15 mouse cellular contexts compared by ENCODE assay signal in genomic region chr7:72738324-72738944, GRCm38 (mm10).
DNase-seq lines count a peak whose midpoint lies in the region; ATAC-seq and TF ChIP-seq lines count a peak whose summit lies in the region.
"Had no signal": no experiment of that assay in that cellular context is flagged by ENCODE, and none has a peak within 500 bp of the region (broad histone marks: within the 10 kb centered on the region; RNA-seq: fewer than 3 reads in every experiment).

No protein-coding gene starts in this region.

- no peaks in the 10 kb centered on the region for H3K36me3 ChIP-seq in kidney, embryonic 14.5 days (ENCODE audit: control insufficient read depth, insufficient read depth, low read length)
- H3K36me3 ChIP-seq in kidney, adult 2 months (ENCODE audit: control insufficient read depth, insufficient read depth, low read length) = no peaks in the 10 kb centered on the region
- H3K36me3 ChIP-seq in hindbrain, embryonic 10.5 days = no peaks in the 10 kb centered on the region
- H3K36me3 ChIP-seq in midbrain, embryonic 11.5 days (ENCODE audit: control insufficient read depth, insufficient read depth, low read length) = no peaks in the 10 kb centered on the region
- H3K36me3 ChIP-seq: lung, embryonic 15.5 days had no signal

- no peak overlapping the region for H3K4me3 ChIP-seq in kidney, embryonic 14.5 days (ENCODE audit: low read length)
- no peak overlapping the region for H3K4me3 ChIP-seq in kidney, adult 2 months (ENCODE audit: insufficient read depth, low read depth, low read length)
- H3K4me3 ChIP-seq in hindbrain, embryonic 10.5 days = no peak overlapping the region
- no peak overlapping the region for H3K4me3 ChIP-seq in midbrain, embryonic 11.5 days (ENCODE audit: low read depth, low read length)
- H3K4me3 ChIP-seq: lung, embryonic 15.5 days had no signal

- no peak for TF ChIP-seq POLR2A in kidney, adult 2 months (IDR thresholded peaks at IDR 0.05; ENCODE audit: low read depth, low read length)

- H3K9ac ChIP-seq in kidney, embryonic 14.5 days (ENCODE audit: low read depth, low read length) = no peak overlapping the region
- no peak overlapping the region for H3K9ac ChIP-seq in midbrain, embryonic 11.5 days (ENCODE audit: low read length)
- H3K9ac ChIP-seq: lung, embryonic 15.5 days had no signal

- no peak overlapping the region for H3K4me2 ChIP-seq in kidney, embryonic 14.5 days (replicated peaks; ENCODE audit: low read depth, low read length)
- H3K4me2 ChIP-seq in midbrain, embryonic 11.5 days = no peak overlapping the region
- H3K4me2 ChIP-seq: lung, embryonic 15.5 days had no signal

- no peaks in the 10 kb centered on the region for H3K9me3 ChIP-seq in kidney, embryonic 14.5 days (ENCODE audit: control insufficient read depth, low read length)
- no peaks in the 10 kb centered on the region for H3K9me3 ChIP-seq in hindbrain, embryonic 10.5 days
- H3K9me3 ChIP-seq in midbrain, embryonic 11.5 days (ENCODE audit: control insufficient read depth, low read length) = no peaks in the 10 kb centered on the region
- H3K9me3 ChIP-seq: lung, embryonic 15.5 days had no signal

- H3K4me1 ChIP-seq in kidney, embryonic 14.5 days (ENCODE audit: control insufficient read depth, insufficient read depth, low read length) = 0 out of 2 replicates have a peak, but pooled peaks cover 4% of the 10 kb centered on the region
- no peaks in the 10 kb centered on the region for H3K4me1 ChIP-seq in kidney, adult 2 months (ENCODE audit: control insufficient read depth, insufficient read depth, low read length)
- peaks cover 13% of the 10 kb centered on the region for H3K4me1 ChIP-seq in hindbrain, embryonic 10.5 days (replicated peaks)
- H3K4me1 ChIP-seq in midbrain, embryonic 11.5 days (ENCODE audit: control insufficient read depth, insufficient read depth, low read length) = peaks cover 10% of the 10 kb centered on the region
- H3K4me1 ChIP-seq: lung, embryonic 15.5 days had no signal

- WGBS in kidney, embryonic 14.5 days = 44% methylated on average over 13 of the region's 13 CpGs
- 54% methylated on average over 13 of the region's 13 CpGs for WGBS in kidney, adult 2 months
- 56% methylated on average over 13 of the region's 13 CpGs for WGBS in hindbrain, embryonic 10.5 days
- WGBS in midbrain, embryonic 11.5 days = 61% methylated on average over 13 of the region's 13 CpGs

- ATAC-seq in kidney, embryonic 14.5 days (ENCODE audit: low FRiP score, low TSS enrichment) = peak; percentile 46; the same call in 1 of the 2 replicates
- ATAC-seq in midbrain, embryonic 11.5 days (ENCODE audit: low FRiP score) = peak; percentile 75
- no peak for ATAC-seq in erythroid progenitor cell, adult 5-6 weeks (replicated peaks; ENCODE audit: low FRiP score, poor library complexity, severe bottlenecking)

- DNase-seq in kidney, adult 2 months = no peak
- DNase-seq in hindbrain, embryonic 10.5 days (ENCODE audit: low spot score) = no peak
- no peak for DNase-seq in midbrain, embryonic 11.5 days (ENCODE audit: low spot score, missing footprints)
- DNase-seq in retina, postnatal 1 day = peak; percentile 56
- DNase-seq in testis, postnatal 10 days (ENCODE audit: low spot score) = no peak
- DNase-seq in layer of hippocampus, postnatal 10 days (ENCODE audit: low spot score in 2 of 2) = no peak
- DNase-seq: adrenal gland, postnatal 14 days; B cell, adult 2 months; cerebellum, postnatal 10 days; heart, postnatal 14 days; kidney, postnatal 10 days; thymus, postnatal 25 days had no signal

- no peaks in the 10 kb centered on the region for H3K27me3 ChIP-seq in kidney, embryonic 14.5 days (ENCODE audit: control insufficient read depth, insufficient read depth, low read length)
- no peaks in the 10 kb centered on the region for H3K27me3 ChIP-seq in kidney, adult 2 months (replicated peaks; ENCODE audit: control insufficient read depth, insufficient read depth, low read length)
- no peaks in the 10 kb centered on the region for H3K27me3 ChIP-seq in hindbrain, embryonic 10.5 days (ENCODE audit: insufficient read depth, poor library complexity, severe bottlenecking)
- H3K27me3 ChIP-seq in midbrain, embryonic 11.5 days (ENCODE audit: control insufficient read depth, insufficient read depth, low read length) = peaks cover 3% of the 10 kb centered on the region; the same call in 1 of the 2 replicates
- H3K27me3 ChIP-seq: lung, embryonic 15.5 days had no signal

- no peak overlapping the region for H3K27ac ChIP-seq in kidney, embryonic 14.5 days (ENCODE audit: low read depth, low read length)
- H3K27ac ChIP-seq in kidney, adult 2 months (ENCODE audit: insufficient read depth, low read depth, low read length) = no peak overlapping the region
- H3K27ac ChIP-seq in hindbrain, embryonic 10.5 days = peak overlapping the region; percentile 77
- H3K27ac ChIP-seq in midbrain, embryonic 11.5 days (ENCODE audit: low read depth, low read length) = peak overlapping the region; percentile 40; the same call in 1 of the 2 replicates
- H3K27ac ChIP-seq: lung, embryonic 15.5 days had no signal

- no peak for TF ChIP-seq CTCF in kidney, adult 2 months (conservative IDR thresholded peaks at IDR 0.05; ENCODE audit: insufficient read depth, insufficient read length, low read depth, low read length)

Comparison
In these comparisons a context has a peak if more than half of its experiments do, and no peak if none do; other contexts are left out.
1. H3K27ac ChIP-seq: peak in hindbrain, embryonic 10.5 days (single experiment) and midbrain, embryonic 11.5 days (single experiment); none in kidney, embryonic 14.5 days (single experiment) and kidney, adult 2 months (single experiment).